Mouse (Mus musculus) kidney, postnatal 14 days (tissue): ENCODE data around the gene Rab3gap1.
"Not testable (repeated sequence)": the region's sequence is repeated elsewhere in the genome, so short reads cannot be mapped to it uniquely, and the experiment has no call there.

Experiments
- DNase-seq: peaks from one replicate; pipeline ENCODE4 v3.0.0; 2022; ENCODE audit warnings: mixed read lengths

The Rab3gap1 gene

DNA sequence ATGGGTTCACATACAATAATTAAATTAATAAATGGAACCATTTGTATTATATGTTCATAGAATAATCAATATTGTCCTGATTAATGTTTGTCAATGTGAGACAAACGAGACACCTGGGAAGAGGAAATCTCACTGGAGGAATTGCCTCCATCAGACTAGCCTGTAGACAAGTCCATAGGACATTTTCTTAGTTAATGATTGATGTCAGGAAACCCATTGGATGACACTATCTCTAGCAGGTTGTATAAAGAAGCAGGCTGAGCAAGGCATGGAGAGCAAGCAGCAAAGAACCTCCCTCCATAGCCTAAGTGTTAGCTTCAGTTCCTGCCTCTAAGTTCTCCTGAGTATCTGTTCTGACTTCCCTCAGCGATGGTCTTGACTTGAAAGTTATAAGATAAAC lies 64.8 kb downstream of the Rab3gap1 start:
- no peak for DNase-seq

DNA sequence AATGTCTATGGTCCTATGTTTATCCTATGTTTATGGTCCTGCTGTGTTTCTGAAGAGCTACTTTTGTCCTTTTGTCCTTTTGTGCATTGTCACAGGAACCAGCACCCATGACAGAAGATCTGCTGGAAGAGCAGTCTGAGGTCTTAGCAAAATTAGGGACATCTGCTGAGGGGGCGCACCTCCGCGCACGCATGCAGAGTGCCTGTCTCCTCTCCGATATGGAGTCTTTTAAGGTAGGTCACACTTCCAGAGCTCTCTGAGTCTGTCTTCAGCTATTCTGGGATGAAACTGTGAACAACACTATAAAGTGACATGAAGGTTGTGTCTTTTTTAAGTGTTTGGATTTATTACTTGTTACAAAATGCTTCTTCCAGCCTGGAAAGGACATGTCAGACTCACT lies 65.7 kb downstream of the Rab3gap1 start:
- DNase-seq: no peak

DNA sequence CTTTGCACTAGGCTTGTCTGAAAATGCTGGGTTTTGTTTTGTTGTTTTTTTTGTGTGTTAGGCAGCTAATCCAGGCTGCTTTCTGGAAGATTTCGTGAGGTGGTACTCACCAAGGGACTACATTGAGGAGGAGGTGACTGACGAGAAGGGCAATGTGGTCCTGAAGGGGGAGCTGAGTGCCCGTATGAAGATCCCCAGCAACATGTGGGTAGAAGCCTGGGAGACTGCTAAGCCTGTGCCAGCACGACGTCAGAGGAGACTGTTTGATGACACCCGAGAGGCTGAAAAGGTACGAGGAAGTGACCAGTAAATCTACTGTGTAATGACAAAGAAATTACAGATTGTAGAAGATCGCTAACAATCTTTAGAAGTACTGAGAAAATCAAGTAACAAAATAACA lies 68.7 kb downstream of the Rab3gap1 start:
- no peak for DNase-seq

DNA sequence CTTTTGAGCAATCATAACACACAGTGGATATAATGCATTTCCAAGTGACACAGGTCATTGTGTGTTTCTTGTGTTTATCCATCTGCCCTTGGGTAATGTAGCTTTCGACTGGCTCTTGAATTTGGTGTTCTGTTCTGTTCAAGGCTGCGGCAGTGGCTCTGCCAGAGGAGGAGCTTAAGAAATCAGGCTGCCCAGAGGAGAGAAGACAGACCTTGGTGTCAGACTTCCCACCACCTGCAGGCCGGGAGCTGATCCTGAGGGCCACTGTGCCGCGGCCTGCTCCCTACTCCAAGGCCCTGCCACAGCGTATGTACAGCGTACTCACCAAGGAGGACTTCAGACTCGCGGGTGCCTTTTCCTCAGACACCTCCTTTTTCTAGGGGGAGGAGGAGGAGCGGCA lies 73.7 kb downstream of the Rab3gap1 start:
- DNase-seq: no peak

DNA sequence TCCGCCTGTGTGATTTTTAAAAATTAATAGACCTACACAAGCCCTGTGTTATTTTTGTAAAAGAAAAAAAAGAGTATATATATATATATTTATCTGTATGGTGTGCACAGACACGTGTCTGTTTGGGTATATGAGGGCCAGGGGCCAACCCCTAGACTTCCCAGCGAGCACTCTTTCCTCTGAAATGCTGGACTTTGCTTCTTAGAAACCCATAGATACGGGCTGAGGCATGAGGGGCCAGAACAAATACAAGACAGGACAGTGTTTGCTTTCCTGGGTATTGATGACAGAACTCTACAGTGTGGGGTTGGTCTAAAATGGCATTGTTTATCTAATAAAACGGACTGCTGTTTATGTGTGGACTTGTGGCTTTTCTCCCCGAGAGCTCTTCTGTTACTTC lies 74.9 kb downstream of the Rab3gap1 start:
- no peak for DNase-seq

DNA sequence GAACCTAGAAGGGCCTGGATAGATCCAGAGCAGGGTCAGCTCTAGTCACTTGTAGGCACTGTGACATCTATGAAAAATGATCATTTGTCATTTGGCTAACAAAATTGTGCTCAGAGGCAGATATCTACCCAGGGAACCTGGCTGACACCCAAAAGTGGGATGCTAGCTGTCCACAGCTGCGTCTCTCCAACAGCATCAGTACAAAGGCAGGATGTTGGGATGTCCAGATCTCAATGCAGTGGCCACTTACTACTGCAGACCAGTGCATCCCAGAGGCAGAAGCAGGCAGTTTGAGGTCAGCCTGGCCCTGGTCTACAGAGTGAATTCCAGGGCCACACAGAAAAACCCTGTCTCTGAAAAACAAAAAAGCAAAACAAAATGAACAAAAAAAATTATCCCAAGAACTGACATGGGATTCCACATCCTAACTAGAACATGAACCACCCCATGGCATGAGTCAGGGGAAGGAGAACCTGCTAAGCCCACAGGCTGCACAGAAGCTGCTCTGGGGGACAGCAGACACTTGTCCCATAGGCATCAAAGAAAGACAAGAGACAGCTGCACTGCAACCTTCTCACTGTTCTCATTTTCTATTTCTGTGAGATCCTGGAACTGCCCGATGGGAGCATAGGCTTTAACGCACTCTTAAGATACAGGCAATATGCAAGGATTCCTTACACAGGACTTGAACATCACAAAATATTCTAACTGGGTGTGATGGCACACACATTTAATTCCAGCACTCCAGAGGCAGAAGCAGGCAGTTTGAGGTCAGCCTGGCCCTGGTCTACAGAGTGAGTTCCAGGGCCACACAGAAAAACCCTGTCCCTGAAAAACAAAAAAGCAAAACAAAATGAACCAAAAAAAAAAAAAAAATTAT lies 77.4 kb downstream of the Rab3gap1 start:
- DNase-seq: peak; percentile 30

DNA sequence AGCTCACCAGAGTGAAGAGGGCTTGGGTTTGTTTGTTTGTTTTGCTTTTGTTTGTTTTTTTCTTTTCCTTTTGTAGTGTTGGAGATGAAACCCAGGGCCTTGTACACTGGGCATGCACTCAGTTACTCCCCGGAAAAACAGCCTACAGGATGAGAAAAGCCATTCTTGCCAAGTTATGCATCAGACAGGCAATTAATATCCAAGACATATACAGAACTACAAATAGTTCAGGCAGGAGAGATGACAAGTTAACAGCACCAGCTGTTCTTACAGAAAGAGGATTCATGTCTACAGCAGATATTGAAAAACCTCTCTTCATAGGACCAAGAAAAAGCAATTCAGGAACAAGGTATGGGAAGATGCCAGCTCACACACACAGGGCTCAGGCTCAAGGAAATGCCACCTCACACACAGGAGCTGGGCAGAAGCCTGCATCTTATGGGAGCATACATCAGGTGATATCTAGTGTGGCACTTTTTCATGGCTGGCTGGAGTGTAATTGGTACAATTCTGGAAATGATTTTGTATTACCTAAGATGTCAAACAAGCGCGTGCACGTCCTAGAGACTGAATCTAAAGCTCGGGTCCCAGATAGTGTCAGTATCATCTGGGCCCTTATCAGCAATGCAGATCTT lies 78.2 kb downstream of the Rab3gap1 start:
- DNase-seq: no peak

DNA sequence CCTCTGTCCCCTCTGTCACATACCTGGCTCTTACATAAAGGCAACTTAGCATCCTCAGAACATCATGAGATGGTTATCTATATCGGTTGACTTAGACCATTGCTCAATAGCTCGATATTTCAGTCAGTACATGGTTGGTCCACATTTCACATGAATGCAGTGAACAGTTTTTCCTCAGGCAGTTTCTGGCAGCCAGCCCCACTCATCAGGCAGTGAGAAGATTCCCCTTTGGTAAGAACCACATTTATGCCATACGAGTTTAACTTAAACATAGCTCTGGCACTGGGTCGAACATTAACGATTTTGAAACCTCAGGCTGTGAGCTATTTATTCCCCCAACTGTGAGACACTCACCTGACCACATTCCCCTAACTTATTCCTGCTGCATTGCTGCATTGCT lies 80.2 kb downstream of the Rab3gap1 start:
- DNase-seq: no peak

DNA sequence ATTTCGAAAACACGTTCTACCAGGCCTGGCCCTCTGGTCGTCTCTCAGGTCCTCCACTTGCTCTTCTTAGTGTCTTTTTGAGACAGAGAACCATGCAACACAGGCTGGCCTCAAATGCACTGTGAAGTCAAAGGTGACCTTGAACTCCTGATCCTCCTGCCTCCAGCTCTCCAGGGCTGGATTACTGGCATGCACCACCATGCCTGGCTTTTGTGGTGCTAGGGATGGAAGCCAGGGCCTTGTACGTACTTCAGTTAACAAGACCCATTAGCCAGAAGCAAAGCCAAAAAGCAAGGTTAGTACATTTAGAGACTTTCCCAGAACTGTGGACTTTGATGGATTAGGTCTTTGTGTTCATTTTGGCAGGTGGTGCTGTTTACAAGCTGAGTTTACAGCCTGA lies 83.7 kb downstream of the Rab3gap1 start:
- no peak for DNase-seq

DNA sequence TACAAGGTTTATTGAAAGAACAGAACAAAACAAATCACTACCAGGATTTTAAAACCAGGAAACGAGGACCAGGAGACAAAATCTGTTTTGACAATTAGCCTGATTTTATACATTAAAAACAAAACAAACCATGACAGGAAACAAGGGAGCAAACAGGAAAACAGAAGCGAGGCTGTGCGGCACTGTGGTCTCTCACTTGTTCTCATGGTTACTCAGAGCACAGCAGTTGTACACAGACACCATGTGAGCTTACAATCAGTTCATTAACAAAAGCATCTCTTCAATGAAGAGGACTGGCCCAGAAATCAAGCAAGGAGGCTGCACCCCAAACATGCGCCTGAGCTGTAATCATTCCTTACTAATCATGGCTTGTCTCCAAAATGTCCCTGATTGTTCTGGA lies 85.6 kb downstream of the Rab3gap1 start:
- DNase-seq: not testable (repeated sequence)

DNA sequence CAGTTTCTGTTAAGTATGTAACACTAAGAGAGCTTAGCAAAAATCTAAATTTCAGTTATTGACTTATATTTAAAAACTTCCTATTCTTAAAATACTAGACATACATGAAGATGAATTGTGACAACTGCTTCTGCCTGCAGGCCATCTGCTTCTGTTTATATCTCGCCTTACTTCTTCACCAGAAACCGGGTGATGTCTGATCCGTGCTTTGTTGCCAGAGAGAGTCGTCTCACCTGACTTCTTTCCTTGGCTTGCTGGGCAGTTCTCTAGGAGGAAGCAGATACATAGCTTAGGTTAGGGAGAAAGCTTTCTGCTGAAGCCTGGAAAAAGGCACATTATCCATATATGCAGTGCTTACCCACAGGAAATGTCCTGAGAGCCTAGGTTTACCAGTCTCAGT lies 86.2 kb downstream of the Rab3gap1 start:
- no peak for DNase-seq

DNA sequence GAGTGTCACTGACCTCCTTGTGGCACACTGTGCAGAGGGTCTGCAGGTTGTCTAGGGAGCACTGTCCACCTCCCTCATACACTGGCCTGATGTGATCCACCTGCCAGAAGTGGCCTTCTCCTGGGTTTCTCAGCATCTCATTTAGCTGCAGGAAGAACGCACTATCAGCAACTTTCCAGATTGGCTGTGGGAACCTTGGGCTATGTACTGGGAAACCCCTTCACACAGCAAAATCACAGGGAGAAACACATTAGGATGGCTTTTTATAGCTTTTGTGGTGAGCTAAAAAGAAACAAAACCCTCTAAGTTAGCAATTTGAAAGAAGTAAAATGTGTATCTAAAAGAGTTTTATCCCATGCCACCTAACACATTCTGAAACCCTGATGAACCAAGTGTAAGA lies 88.0 kb downstream of the Rab3gap1 start:
- no peak for DNase-seq

DNA sequence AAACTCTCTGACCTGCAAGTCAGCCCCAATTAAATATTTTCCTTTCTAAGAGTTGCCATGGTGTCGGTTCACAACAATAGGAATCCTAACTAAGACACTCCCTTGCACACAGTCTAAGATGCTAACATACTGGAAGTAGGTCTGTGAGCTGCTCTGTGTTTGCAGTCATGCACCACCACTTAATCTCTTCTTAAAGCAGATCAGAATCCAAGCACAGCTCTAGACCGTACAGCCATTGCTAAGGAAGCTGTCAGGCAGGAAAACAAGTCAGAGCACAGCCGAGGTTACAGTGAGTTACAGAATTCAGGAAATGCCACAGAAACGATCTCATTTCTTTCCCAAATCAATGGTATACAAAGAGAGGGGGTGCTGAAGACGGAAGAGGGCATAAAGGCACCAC lies 90.2 kb downstream of the Rab3gap1 start:
- DNase-seq: no peak

DNA sequence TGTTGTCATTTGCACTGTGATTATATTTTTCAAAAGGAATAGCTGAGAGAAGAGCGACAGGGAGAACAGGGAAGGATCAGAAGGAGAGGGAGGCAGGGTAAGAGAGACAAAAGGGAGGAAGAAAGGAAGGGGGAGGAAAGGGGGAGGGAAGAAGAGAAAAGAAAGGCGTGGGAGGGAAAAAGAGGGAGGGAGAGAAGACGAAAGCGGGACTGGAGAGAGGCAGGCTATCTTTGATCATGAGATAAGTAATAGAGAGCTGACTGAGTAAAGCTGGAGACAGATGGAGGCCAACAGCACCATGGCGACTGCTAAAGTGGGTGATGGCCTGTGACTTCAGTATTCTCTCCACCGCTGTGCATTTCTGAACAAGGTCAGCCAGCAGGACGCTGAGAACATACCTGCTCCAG lies 90.7 kb downstream of the Rab3gap1 start:
- DNase-seq: no peak

DNA sequence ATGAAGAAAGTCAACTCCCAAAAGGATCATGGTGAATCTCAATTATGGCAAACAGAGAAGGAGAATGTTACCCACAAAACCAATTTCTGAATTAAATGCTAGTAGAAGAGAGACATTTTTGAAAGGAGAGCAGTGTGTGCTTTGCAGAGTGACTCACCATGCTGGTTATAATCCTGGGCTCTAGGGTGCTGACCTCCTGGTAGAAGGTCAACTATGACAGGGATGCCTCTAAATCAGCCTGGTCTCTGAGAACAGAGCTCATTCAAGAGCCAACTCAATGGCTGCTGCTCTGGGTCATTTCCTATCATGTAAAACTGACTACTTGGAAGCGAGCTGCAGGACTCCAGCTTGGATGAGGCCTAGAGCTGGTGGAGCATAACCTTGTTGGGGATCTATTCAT lies 92.6 kb downstream of the Rab3gap1 start:
- DNase-seq: no peak

DNA sequence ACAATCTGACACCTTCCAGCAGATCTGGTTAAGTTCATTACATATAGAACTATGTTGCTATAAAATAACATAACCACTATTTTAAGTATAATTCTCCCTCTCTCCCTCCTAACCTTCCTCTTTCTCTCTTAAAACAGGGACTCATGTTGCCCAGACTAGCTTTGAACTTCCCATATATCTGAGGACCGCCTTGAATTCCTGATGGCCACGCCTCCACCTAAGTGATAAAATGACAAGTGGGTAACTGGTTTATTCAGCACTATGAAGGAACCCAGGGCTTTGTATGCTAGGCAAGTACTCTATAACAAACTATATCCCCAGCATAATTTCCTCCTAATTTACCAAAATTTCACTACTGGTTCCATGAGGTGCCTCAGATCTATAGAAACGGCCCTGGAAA lies 94.8 kb downstream of the Rab3gap1 start:
- no peak for DNase-seq

DNA sequence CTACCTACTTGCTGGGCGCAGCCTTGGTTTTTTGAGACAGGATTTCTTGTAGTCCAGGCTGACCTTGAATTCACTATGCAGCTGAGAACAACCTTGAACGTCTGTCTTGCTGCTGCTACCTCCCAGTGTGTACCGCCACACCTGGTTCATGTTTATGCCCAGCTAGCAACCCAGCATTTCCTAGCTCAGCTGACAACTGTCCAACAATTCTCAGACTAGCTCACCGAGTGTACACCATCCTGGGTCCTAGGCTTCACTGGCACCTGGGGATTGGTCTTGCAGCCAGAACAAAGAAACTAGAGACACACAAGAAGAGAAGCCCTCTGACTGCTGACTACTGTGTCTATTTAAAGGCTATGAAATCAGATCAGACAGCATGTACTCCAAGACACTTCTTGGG lies 102.3 kb downstream of the Rab3gap1 start:
- DNase-seq: no peak

DNA sequence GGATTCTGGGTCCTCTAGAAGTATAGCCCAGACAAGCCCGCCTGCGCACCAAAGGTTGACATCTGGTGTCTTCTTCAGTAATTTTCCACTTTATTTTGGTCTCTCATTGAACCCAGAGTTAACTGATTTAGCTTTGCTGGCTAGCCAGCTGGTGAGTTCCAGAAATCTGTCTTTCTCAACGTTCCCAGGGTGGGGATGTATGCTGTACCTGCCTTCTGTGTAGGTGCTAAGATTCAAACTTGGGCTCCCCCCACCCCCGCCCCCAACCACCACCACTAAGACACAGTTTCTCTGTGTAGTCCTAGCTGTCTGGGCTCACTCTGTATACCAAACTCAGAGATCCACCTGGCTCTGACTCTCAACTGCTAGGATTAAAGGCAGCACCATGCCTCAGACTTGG lies 105.5 kb downstream of the Rab3gap1 start:
- DNase-seq: no peak

DNA sequence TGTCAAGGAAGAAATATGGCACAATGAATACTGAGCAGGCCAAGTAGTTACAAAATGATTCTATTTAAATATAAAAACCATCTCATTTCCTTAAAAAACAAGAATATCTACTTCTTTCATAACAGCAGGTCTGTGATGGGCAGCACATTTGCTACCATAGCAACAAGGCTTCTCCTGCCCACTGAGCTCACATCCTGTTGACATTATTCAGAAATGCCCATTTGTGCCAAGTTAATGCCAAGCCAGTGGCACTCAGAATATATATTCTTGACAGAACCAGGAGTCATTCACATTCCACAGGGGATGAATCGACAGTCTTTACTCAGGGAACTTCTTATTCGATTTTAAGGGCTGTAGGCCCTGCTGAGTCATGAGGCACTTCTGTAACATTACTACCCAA lies 107.1 kb downstream of the Rab3gap1 start:
- no peak for DNase-seq

DNA sequence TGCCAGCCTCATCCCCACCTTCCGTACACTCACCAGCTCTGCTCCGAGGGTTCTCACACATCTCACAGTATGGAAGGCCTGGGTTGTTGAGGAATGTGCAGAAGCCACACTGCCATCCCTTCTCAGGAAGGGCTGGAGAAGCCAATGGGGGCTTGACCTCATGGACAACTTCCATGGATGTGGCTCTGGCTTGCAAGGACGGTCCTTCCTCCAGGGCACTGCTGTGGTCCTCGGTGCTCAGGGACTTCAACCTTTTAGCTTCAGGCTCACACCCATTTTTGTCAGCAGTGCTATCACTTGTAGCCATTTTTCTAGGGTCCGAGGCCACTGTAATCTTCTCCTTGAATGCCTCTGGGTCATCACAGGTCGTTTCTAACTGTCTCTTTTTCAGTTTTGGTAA lies 107.5 kb downstream of the Rab3gap1 start:
- DNase-seq: no peak

DNA sequence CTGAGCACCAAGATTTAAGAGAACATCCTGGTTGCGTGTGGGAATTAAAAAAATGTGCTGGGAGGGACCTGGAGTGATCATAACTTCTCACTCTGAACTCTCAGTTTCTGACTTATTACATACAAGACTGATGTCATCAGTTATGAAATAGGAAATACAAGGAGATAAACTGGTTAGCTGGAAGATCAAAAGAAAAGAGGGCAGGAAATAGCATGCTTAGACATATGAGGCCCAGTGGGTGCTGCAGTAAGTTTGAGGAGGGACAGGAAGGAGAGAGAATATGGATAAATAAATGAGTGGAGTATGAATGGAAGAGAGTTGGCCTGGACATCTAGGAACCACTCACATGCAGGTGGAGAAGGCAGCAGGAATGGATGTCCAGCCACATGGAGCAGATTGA lies 109.6 kb downstream of the Rab3gap1 start:
- DNase-seq: no peak

DNA sequence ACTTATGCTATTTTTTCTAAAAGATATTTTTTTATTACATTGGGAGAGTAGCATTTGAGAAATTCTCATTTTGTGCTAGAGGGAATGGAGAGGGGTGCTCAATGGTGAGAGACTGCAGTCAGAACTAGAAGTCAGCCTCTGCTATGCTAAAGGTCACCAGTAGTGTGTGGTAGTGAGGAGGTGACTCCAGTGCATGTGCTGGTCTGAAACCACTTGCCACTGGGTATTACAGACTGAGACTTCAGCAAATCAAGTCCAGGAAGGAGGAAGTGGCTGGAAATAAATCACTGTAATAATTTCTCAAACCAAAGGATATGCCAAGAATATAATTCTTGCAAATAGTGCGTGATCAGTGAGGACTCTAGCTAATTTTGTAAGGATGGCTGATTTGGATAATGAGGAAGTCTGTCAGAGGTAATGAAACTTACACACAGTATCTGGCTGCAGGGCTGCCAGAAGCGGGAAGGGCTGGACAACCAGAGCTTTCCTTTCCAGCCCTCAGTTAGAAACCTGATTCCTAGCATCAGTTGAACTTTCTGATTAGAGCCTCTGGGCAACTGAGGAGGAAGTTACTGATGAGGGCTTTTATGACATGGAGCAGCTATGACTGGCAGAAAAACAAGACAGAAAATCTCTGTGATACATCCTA lies 112.5 kb downstream of the Rab3gap1 start:
- peak; percentile 17 for DNase-seq

DNA sequence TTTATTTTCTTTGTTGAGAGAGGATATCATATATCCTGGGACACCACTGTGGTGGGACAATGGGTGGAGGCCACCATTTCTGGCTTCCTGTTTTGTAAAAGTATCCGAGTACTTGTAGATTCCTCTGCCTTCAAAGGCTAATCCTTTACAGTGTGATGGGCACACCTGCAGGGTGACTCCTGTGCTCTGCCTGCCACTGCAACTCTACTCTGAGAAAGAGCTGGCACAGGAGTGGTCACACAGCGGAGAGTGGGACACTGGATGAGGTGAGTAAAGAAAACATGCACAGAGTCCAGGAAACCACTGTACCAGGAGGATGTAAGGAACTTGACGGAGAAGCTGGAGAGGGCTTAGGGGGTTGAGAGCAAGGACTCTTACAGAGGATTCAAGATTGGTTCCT lies 113.7 kb downstream of the Rab3gap1 start:
- no peak for DNase-seq
